Mouse (Mus musculus): ENCODE results near the gene Pitpnc1. TPM values are rescaled to one million over a fixed set of nuclear protein-coding genes. Genes with fewer than 3 reads are reported as not detected.
A peak's percentile ranks its signal among the peaks of the same experiment; 100 is the strongest.

Pitpnc1 gene
- polyA plus RNA-seq, 1 experiment from 2014 or later: 19.6 TPM

- DNase-seq (ENCODE audit: low spot score) (no peak), ATAC-seq (replicated peaks; ENCODE audit: low FRiP score, low read depth) (no peak)
- peaks cover 33% of the 10 kb centered on the region for H3K4me1 ChIP-seq (replicated peaks; ENCODE audit: insufficient read depth, low read length)
- H3K4me2 ChIP-seq (ENCODE audit: low read length): no peak overlapping the region
- H3K9ac ChIP-seq (ENCODE audit: low read depth, low read length): no peak overlapping the region
- H3K4me3 ChIP-seq (replicated peaks; ENCODE audit: low read depth, low read length): no peak overlapping the region
- H3K9me3 ChIP-seq (replicated peaks; ENCODE audit: low read length): no peaks in the 10 kb centered on the region
- no peaks in the 10 kb centered on the region for H3K27me3 ChIP-seq (ENCODE audit: insufficient read depth, low read length)
- no peak for TF ChIP-seq CTCF (IDR thresholded peaks at IDR 0.05; ENCODE audit: low read depth)
- 43% methylated on average over 5 of the region's 5 CpGs for WGBS
- no peaks in the 10 kb centered on the region for H3K36me3 ChIP-seq (ENCODE audit: insufficient read depth, low read length)
- H3K27ac ChIP-seq: no peak overlapping the region
These were observed 23.1 kb downstream of the Pitpnc1 start for GRCm38 (mm10) chr11:107447349-107447748.

- TF ChIP-seq CTCF (IDR thresholded peaks at IDR 0.05; ENCODE audit: low read depth): no peak
- H3K27ac ChIP-seq: no peak overlapping the region; the same call in 1 of the 2 replicates
- peaks cover 32% of the 10 kb centered on the region for H3K4me1 ChIP-seq (replicated peaks; ENCODE audit: insufficient read depth, low read length)
- H3K4me2 ChIP-seq (ENCODE audit: low read length): no peak overlapping the region
- no peaks in the 10 kb centered on the region for H3K27me3 ChIP-seq (ENCODE audit: insufficient read depth, low read length)
- H3K9me3 ChIP-seq (replicated peaks; ENCODE audit: low read length): no peaks in the 10 kb centered on the region
- WGBS: 65% methylated on average over 6 of the region's 6 CpGs
- no peaks in the 10 kb centered on the region for H3K36me3 ChIP-seq (ENCODE audit: insufficient read depth, low read length)
- H3K4me3 ChIP-seq (replicated peaks; ENCODE audit: low read depth, low read length): no peak overlapping the region
- H3K9ac ChIP-seq (ENCODE audit: low read depth, low read length): no peak overlapping the region
- ATAC-seq (replicated peaks; ENCODE audit: low FRiP score, low read depth): no peak
- no peak for DNase-seq (ENCODE audit: low spot score)
These were observed 23.8 kb downstream of the Pitpnc1 start for GRCm38 (mm10) chr11:107446650-107447049.

GRCm38 (mm10) chr11:107445683-107446082, 24.8 kb downstream of the Pitpnc1 start:
- Histone ChIP-seq H3K4me1 (replicated peaks; ENCODE audit: insufficient read depth, low read length) (peaks cover 24% of the 10 kb centered on the region), H3K36me3 (ENCODE audit: insufficient read depth, low read length) (no peaks in the 10 kb centered on the region), H3K4me2 (ENCODE audit: low read length) (no peak overlapping the region), H3K9me3 (replicated peaks; ENCODE audit: low read length) (no peaks in the 10 kb centered on the region), H3K9ac (ENCODE audit: low read depth, low read length) (no peak overlapping the region), H3K4me3 (replicated peaks; ENCODE audit: low read depth, low read length) (no peak overlapping the region), H3K27ac (no peak overlapping the region), H3K27me3 (ENCODE audit: insufficient read depth, low read length) (no peaks in the 10 kb centered on the region)
- no peak for TF ChIP-seq CTCF (IDR thresholded peaks at IDR 0.05; ENCODE audit: low read depth)
- WGBS: 90% methylated on average over 3 of the region's 3 CpGs
- no peak for DNase-seq (ENCODE audit: low spot score)
- ATAC-seq (replicated peaks; ENCODE audit: low FRiP score, low read depth): no peak

GRCm38 (mm10) chr11:107443121-107444095, 27.1 kb downstream of the Pitpnc1 start:
- H3K9ac ChIP-seq (ENCODE audit: low read depth, low read length): no peak overlapping the region
- H3K4me3 ChIP-seq (replicated peaks; ENCODE audit: low read depth, low read length): no peak overlapping the region
- H3K27ac ChIP-seq: no peak overlapping the region
- no peaks in the 10 kb centered on the region for H3K27me3 ChIP-seq (ENCODE audit: insufficient read depth, low read length)
- no peak for TF ChIP-seq CTCF (IDR thresholded peaks at IDR 0.05; ENCODE audit: low read depth)
- H3K9me3 ChIP-seq (replicated peaks; ENCODE audit: low read length): no peaks in the 10 kb centered on the region
- ATAC-seq (replicated peaks; ENCODE audit: low FRiP score, low read depth) (no peak), DNase-seq (ENCODE audit: low spot score) (no peak)
- peaks cover 18% of the 10 kb centered on the region; the same call in 1 of the 2 replicates for H3K4me1 ChIP-seq (replicated peaks; ENCODE audit: insufficient read depth, low read length)
- no peak overlapping the region for H3K4me2 ChIP-seq (ENCODE audit: low read length)
- 53% methylated on average over 12 of the region's 12 CpGs for WGBS
- no peaks in the 10 kb centered on the region for H3K36me3 ChIP-seq (ENCODE audit: insufficient read depth, low read length)

- Histone ChIP-seq H3K4me2 (ENCODE audit: low read length) (no peak overlapping the region), H3K4me3 (replicated peaks; ENCODE audit: low read depth, low read length) (no peak overlapping the region), H3K27me3 (ENCODE audit: insufficient read depth, low read length) (no peaks in the 10 kb centered on the region), H3K4me1 (replicated peaks; ENCODE audit: insufficient read depth, low read length) (peaks cover 7% of the 10 kb centered on the region; the same call in 1 of the 2 replicates), H3K36me3 (ENCODE audit: insufficient read depth, low read length) (no peaks in the 10 kb centered on the region), H3K27ac (no peak overlapping the region), H3K9me3 (replicated peaks; ENCODE audit: low read length) (no peaks in the 10 kb centered on the region), H3K9ac (ENCODE audit: low read depth, low read length) (no peak overlapping the region)
- TF ChIP-seq CTCF (IDR thresholded peaks at IDR 0.05; ENCODE audit: low read depth): no peak
- DNase-seq (ENCODE audit: low spot score) (no peak), ATAC-seq (replicated peaks; ENCODE audit: low FRiP score, low read depth) (no peak)
- WGBS: 45% methylated on average over 3 of the region's 3 CpGs
These were observed 29.4 kb downstream of the Pitpnc1 start for GRCm38 (mm10) chr11:107441050-107441449.

- Histone ChIP-seq H3K4me3 (replicated peaks; ENCODE audit: low read depth, low read length) (no peak overlapping the region), H3K4me1 (replicated peaks; ENCODE audit: insufficient read depth, low read length) (peaks cover 2% of the 10 kb centered on the region; the same call in 1 of the 2 replicates), H3K36me3 (ENCODE audit: insufficient read depth, low read length) (no peaks in the 10 kb centered on the region), H3K4me2 (ENCODE audit: low read length) (no peak overlapping the region), H3K27me3 (ENCODE audit: insufficient read depth, low read length) (no peaks in the 10 kb centered on the region), H3K9me3 (replicated peaks; ENCODE audit: low read length) (no peaks in the 10 kb centered on the region), H3K9ac (ENCODE audit: low read depth, low read length) (no peak overlapping the region), H3K27ac (no peak overlapping the region)
- 0 out of 2 replicates have a peak, but pooled peaks have one; percentile 6 for TF ChIP-seq CTCF (IDR thresholded peaks at IDR 0.05; ENCODE audit: low read depth)
- no peak for DNase-seq (ENCODE audit: low spot score)
- WGBS: 63% methylated on average over 3 of the region's 3 CpGs
- no peak for ATAC-seq (replicated peaks; ENCODE audit: low FRiP score, low read depth)
These were observed 32.4 kb downstream of the Pitpnc1 start for GRCm38 (mm10) chr11:107438140-107438539.
